Mouse (Mus musculus): ENCODE data around the gene Itsn2.
"Not testable (repeated sequence)": the region's sequence is repeated elsewhere in the genome, so short reads cannot be mapped to it uniquely, and the experiment has no call there.

Itsn2 gene

GRCm38 (mm10) chr12:4592541-4593165 is at the start of gene Itsn2, which contains the start of gene Gm3625:
TSS of gene Itsn2 (plus strand) at chr12:4592638.
TSS of gene Gm3625 (minus strand) at chr12:4592927.
- peak; percentile 86 to 87 for DNase-seq

DNA sequence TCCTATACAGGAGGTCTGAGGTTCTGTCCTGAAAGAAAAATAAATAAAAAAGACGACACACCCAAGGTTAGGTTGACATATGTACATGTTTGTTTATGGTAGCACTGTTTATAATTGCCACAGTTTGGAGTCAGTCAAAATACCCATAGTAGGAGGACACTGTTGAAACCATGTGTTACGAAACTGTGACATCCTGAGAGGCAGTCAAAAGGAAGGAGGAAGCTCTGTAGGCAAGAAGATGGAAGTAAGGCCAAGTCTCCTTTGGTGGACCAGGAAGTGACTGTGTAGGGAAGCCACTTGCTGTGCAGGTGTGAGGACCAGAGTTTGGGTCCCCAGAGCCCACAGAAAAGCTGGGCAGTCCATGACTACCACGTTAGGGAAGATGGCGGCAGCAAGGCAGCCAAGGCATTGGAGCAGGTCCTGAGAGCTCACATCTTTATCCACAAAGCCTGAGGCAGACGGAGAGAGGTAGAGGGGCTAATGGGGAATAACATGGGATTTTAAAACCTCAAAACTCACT is 48.0 kb upstream of the Itsn2 start:
- no peak for DNase-seq

DNA sequence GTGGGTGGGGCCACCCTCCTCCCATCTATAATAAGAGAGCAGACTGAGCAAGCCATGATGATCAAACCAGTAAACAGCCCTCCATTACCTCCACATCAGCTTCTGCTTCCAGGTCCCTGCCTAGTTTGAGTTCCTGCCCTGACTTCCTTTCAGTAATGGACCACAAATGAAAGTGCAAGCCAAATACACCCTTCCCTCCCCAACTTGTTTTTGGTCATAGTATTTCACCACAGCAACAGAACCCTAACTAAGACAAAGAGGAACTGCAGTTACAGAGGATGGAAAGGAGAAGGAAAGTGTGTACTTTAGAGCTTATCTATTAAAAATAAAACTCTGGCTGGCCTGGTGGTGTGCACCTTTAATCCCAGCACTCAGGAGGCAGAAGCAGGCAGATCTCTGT is 47.0 kb upstream of the Itsn2 start:
- no peak for DNase-seq

DNA sequence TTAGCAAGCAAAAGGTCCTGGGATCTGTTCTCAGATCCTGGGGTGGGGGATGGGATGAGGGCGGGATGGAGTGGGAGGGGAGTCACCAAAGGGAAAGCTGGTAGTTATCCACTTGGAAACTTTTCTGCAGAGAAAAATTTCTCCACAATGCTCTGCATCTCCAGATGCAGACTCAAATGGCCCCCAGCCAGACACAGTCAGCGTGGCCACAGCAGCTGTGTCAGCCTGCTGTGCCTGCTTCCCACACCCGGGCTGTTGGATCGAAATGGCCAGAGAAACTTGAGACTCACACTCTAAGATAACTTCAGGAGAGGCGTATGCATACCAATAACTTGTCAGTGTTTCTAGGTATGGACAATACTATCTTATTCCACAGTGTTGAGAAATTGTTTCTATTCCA is 45.9 kb upstream of the Itsn2 start:
- no peak for DNase-seq

GRCm38 (mm10) chr12:4547557-4547956 is 44.9 kb upstream of the Itsn2 start:
- DNase-seq, result no peak

DNA sequence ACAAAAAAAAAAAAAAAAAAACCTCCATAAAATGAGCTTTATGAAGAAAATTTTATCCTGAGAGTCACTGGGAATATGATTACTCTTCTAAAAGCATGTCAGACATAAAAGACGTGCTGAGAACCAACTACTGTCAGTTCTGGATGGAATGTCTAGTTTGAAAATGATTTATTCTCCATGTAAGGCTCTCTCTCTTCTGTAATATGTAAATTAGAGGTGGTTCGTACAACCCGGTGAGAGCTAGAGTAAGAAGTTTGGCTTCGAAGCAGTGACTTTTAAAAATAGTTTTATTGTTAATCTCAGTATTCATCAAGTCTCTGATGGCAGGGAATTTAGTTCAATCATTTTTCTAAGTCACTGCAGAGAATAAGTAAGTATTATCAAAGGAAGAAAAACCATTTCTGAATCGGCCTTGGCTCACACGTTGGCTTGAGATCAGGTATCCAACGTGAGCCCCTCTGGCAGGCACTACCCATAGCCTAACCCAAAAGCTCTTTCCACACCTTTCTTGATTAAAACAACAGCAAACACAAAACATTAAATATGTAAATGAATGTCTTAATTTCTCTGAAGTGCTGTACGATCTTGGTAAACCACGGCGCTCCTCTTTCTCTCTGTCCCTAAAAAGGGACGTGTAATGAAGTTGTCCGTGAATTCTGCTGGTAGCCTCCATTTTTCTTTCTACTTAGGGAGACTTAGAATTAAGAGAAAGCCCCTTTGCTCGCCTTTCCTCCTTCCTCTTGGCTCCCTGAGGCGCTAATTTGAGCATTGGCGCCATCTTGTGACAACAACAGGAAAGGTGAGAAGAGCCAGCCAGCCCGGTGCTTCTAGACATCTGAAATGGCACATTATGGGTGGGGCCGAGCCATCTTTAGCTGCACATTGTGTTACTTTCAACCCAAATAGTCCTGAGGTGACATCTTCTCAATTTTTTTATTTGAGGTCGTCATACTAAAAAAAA is 44.1 kb upstream of the Itsn2 start:
- peak; percentile 80 to 83 for DNase-seq

DNA sequence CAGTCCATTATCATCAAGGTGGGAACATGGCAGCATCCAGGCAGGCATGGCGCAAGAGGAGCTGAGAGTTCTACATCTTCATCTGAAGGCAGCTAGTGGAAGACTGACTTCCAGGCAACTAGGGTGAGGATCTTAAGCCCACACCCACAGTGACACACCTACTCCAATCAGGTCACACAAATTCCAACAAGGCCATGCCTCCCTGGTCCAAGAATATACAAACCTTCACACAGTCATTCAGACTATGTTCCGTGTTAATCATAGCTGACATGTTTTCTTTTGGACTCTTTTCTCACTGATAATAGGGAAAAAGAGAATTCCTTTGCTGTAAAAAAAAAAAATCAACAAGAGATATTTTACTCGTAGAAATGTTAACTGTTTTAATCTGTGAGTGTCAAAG is 38.7 kb upstream of the Itsn2 start:
- DNase-seq, result not testable (repeated sequence)

DNA sequence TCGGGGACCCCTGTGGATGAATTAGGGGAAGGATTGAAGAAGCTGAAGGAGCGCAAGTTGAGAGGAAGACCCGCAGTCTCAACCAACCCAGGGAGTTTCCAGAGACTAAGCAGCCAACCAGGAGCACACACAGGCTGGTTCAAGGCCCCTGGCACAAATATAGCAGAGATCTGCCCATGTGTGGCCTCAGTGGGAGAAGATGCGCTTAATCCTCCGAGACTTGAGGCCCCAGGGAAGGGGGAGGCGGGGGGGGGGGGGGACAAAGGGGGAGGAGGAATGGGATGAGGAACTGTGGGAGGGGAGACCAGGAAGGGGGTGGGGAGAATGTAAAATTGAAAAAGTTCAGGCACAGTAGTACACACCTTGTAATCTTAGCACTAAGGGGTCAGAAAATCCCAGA is 37.0 kb upstream of the Itsn2 start:
- no peak for DNase-seq

GRCm38 (mm10) chr12:4556891-4557290 is 35.5 kb upstream of the Itsn2 start:
- no peak for DNase-seq

DNA sequence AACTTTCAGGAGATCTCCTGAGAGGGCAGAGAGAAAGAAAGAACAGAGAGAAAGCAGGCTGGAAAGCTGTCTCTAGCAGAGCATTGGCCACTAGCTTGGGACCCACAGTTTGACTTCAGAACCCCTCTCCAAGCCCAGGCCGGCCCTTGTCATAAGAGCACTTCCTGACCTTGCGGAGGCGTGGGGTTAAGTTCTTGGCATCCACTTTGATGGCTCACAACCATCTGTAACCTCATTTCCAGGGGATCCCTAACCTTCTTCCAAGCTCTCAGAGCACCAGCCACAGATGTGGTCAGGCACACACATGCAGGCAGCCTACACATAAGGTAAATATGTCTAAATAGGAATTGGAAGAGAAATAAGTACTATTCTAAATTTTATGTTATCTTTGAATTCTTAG is 35.0 kb upstream of the Itsn2 start:
- no peak for DNase-seq

- DNase-seq, result no peak
Observed at GRCm38 (mm10) chr12:4558013-4558412, 34.4 kb upstream of the Itsn2 start.

DNA sequence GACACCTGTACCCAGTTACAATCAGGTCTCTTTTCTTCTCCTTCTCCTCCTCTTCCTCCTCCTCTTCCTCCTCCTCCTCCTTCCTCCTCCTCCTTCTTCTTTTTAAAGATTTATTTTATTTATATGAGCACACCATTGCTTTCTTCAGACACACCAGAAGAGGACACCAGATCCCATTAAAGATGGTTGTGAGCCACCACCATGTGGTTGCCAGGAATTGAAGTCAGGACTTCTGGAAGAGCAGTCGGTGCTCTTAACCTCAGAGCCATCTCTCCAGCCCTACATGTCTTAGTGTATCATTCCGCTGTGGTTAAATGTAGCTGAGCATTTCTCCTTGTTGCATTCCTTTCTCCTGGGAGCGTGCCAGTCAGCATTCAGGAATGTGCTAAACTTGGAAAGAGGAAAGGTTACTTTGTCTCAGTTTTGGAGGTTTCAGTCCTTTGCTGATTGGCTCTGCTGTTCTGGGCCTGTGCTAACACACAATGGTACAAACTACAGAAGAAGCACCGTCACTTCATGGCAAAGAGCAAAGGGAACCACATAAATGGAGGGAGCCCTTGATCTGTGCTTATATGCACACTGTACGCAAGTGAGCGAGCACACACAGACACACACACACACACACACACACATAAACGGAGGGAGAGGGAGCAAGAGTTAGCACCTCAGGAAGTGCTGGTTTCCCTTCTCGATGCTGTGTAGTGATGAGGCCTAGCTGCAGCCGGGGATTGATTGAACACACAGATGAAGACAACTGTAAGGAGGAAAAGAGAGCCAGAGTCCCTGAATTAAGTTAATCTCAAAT is 33.8 kb upstream of the Itsn2 start:
- DNase-seq, result no peak

DNA sequence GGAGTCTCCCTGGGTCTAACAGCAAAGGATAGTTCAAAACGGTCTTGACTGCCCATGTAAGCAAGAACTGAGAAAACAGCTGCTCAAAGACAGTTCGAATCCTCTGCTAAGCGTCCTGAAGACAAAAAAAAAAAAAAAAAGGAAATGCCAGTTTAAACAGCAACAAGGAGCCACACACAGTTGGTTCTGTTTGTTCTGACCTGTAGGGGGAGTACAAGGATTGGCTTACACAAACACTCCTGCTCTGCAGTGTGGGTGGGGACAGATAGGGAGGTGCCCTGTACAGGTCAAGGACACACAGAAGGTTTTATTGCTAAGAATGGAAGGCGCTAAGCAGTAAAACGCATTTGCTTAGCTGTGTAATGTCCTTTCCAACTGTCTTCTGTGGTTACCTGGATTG is 20.6 kb upstream of the Itsn2 start:
- peak; percentile 61 to 65 for DNase-seq

- no peak for DNase-seq
Observed at GRCm38 (mm10) chr12:4574065-4574464, 18.4 kb upstream of the Itsn2 start.

- DNase-seq, result no peak
Observed at GRCm38 (mm10) chr12:4582326-4582725, 10.1 kb upstream of the Itsn2 start.

- no peak for DNase-seq
Observed at GRCm38 (mm10) chr12:4587846-4588245, 4.6 kb upstream of the Itsn2 start.

- no peak for DNase-seq
Observed at GRCm38 (mm10) chr12:4588603-4589002, 3.8 kb upstream of the Itsn2 start.

DNA sequence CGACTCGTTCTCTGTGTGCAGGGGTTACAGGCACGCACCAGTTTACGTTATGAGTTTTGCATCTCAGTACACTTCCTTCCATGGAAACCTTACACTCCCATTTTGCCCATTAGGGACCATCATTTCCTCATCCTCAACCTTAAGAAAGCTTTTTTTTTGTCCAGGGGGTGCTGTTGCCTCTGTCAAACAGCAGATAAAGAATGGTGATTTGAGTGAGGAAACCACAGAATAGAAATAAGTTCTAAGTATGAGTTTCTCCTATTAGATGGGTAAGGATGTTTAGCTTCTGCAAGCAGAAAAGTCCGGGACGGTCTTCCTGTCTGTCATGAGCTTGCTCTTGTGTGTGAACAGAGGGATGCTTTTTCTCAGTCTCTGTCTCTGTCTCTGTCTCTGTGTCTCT is 413 bp upstream of the Itsn2 start:
- DNase-seq, result no peak

GRCm38 (mm10) chr12:4593166-4593929 is 910 bp downstream of the Itsn2 start:
- DNase-seq, result peak; percentile 80

DNA sequence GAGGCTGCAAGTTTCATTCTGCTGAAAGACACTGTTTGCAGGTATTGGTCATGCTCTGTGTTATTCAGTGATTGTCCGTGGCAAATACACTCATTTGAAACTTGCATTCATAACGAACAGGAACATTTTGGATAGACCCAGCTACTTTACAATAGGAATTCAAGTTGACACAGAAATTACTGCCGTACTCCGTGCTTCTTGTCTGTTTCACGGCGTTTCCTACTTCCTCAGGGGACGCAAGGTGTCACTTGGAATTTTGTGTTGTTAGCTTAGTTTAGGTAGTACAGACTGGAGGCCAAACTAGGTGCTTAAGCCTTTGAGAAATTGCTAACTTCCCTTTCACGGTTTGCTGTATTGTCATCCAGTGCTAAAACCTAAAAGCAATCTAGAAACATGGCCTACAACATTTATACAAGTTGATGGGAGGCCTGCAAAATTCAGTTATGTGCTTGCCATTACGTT is 1.5 kb downstream of the Itsn2 start:
- DNase-seq, result no peak

GRCm38 (mm10) chr12:4595055-4595454 is 2.6 kb downstream of the Itsn2 start:
- peak; percentile 63 to 68 for DNase-seq
